Mouse (Mus musculus): ENCODE data around the gene Zwilch. TPM values are rescaled to one million over a fixed set of nuclear protein-coding genes. Genes with fewer than 3 reads are reported as not detected.

Gene Zwilch
- polyA plus RNA-seq, 1 experiment: 4.4 TPM

DNA sequence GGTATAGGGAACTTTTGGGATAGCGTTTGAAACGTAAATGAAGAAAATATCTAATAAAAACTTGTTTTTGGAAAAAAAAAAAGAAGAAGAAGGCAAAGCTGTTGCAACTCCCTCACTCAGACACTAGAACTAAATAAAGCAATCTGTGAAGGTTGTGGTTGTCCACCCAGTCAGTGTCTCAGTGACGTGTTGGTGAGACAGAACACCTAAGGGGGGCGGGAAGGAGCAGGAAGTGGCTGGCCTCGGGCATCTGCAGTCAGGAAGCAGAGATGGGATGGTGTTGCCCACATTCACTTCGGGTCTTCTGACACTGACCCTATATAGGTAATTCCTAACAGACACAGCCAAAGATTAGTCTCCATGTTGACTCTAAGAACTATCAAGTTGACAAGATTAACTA, 57.1 kb downstream of the Zwilch start:
- Histone ChIP-seq H3K9me3 (no peaks in the 10 kb centered on the region), H3K27me3 (replicated peaks) (peaks cover 34% of the 10 kb centered on the region), H3K4me1 (peaks cover 20% of the 10 kb centered on the region), H3K36me3 (replicated peaks; ENCODE audit: low read length) (no peaks in the 10 kb centered on the region), H3K4me3 (replicated peaks) (peak overlapping the region; percentile 50)
- TF ChIP-seq FLI1 (IDR thresholded peaks at IDR 0.05; ENCODE audit: low read length) (no peak), GATA1 (IDR thresholded peaks at IDR 0.05; ENCODE audit: borderline replicate concordance, low read length) (no peak)

DNA sequence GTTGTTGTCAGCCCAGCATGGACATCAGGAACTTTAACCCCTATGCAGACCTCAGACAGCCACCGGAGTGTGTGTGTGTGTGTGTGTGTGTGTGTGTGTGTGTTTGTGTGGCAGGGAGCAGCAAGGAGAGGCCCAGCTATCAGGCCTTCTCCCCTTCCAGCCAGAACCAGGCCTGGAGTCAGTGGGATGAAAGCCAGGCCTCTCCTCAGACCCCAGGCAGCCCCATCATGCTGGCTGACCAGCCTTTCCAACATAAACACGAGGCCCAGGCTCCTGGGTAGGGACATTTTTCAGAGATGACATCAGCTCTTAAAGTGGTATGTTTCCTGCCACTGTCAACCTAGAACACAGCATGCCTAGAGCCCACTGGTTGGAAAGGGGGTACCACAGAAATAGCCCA, 58.3 kb downstream of the Zwilch start:
- Histone ChIP-seq H3K4me1 (peaks cover 14% of the 10 kb centered on the region), H3K4me3 (replicated peaks) (no peak overlapping the region), H3K36me3 (replicated peaks; ENCODE audit: low read length) (no peaks in the 10 kb centered on the region), H3K9me3 (no peaks in the 10 kb centered on the region), H3K27me3 (replicated peaks) (peaks cover 34% of the 10 kb centered on the region)
- TF ChIP-seq GATA1 (IDR thresholded peaks at IDR 0.05; ENCODE audit: borderline replicate concordance, low read length): no peak

DNA sequence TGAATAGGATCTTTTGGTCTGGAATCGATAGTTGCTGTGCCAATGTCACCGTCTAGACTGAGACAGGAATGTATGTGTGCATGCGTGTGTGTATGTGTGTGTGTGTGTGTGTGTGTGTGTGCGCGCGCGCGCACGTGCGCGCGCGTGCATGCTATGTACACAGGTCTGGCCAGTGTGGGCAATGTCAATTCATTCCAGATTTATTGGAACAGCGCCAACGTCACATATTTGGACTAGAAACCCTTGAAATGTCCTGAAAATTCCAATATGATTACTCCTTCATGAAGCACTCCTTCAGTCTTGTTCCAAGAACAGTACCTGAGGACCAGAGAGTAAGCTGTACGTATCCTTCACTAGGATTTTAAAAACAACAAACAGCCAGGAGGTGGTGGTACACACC, 62.4 kb downstream of the Zwilch start:
- peaks cover 12% of the 10 kb centered on the region for H3K4me1 ChIP-seq
- H3K4me3 ChIP-seq (replicated peaks): no peak overlapping the region
- H3K36me3 ChIP-seq (replicated peaks; ENCODE audit: low read length): no peaks in the 10 kb centered on the region
- no peaks in the 10 kb centered on the region for H3K9me3 ChIP-seq
- TF ChIP-seq GATA1 (IDR thresholded peaks at IDR 0.05; ENCODE audit: borderline replicate concordance, low read length) (no peak), FLI1 (IDR thresholded peaks at IDR 0.05; ENCODE audit: low read length) (no peak)
- peaks cover 14% of the 10 kb centered on the region for H3K27me3 ChIP-seq (replicated peaks)

DNA sequence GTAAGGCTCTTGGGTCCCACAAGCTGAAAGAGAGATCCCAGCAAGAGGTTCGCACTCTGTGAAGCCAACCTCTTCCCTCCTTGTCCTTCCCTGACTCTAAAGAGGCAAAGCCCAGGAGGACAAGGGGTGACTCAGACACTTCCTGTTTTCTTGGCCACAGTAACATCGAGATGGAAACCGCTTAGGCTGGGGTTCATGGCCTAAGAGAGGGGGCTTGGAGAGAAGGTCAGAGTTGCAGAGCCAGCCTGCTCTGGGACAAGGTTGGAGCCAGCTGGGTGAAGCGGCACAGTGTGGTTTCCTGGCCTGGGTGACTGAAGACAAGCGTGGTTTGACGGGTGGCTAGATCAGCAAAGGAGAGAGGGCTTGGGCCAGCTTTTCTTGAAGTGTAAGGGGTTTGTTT, 67.6 kb downstream of the Zwilch start:
- peak overlapping the region; percentile 72 for H3K4me3 ChIP-seq (replicated peaks)
- H3K4me1 ChIP-seq: peaks cover 39% of the 10 kb centered on the region
- H3K36me3 ChIP-seq (replicated peaks; ENCODE audit: low read length): no peaks in the 10 kb centered on the region
- H3K9me3 ChIP-seq: no peaks in the 10 kb centered on the region
- TF ChIP-seq GATA1 (IDR thresholded peaks at IDR 0.05; ENCODE audit: borderline replicate concordance, low read length) (no peak), FLI1 (IDR thresholded peaks at IDR 0.05; ENCODE audit: low read length) (no peak)
- peaks cover 16% of the 10 kb centered on the region for H3K27me3 ChIP-seq (replicated peaks)

DNA sequence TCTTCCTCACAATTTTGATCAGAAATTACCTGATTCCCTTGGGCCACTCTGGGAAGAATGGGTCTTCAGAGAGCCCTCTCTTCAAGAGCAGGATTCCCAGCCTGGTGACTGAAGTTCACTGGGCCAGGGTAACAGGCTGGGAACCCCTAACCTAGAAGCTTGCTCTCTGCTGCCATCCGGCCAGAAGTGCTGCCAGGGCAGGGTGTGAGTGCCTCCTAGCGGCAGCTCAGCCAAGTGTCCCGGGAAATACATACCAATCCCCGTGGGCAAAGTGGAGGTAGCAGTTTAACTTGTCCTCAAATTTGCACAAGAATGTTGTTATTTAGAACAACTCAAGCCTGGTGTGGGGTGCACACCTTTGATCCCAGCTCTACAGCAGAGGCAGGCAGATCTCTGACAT, 72.5 kb downstream of the Zwilch start:
- Histone ChIP-seq H3K27me3 (replicated peaks) (peaks cover 12% of the 10 kb centered on the region), H3K4me3 (replicated peaks) (no peak overlapping the region), H3K9me3 (no peaks in the 10 kb centered on the region), H3K36me3 (replicated peaks; ENCODE audit: low read length) (no peaks in the 10 kb centered on the region), H3K4me1 (peaks cover 38% of the 10 kb centered on the region)
- no peak for TF ChIP-seq FLI1 (IDR thresholded peaks at IDR 0.05; ENCODE audit: low read length)
- TF ChIP-seq GATA1 (IDR thresholded peaks at IDR 0.05; ENCODE audit: borderline replicate concordance, low read length): no peak

DNA sequence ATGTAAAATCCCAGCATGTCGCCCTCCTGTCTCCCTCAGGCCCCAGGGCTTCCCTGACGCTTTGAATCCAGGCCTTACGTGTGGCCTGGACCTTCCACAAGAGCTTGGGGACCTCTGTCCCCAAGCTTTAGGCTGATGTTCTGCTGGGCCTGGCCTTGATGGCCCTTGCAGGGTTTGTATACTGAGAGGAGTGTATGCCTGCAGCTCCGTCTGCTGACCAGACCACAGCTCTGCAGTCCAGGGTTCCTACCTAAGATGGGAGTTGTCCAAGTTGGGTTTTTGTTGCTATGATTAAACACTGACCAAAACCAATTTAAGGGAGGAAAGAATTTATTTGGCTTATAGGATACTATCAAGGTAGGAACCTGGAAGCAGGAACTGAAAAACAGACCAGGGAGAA, 74.6 kb downstream of the Zwilch start:
- peaks cover 9% of the 10 kb centered on the region for H3K27me3 ChIP-seq (replicated peaks)
- H3K4me1 ChIP-seq: peaks cover 40% of the 10 kb centered on the region
- no peak overlapping the region for H3K4me3 ChIP-seq (replicated peaks)
- TF ChIP-seq FLI1 (IDR thresholded peaks at IDR 0.05; ENCODE audit: low read length) (no peak), GATA1 (IDR thresholded peaks at IDR 0.05; ENCODE audit: borderline replicate concordance, low read length) (no peak)
- no peaks in the 10 kb centered on the region for H3K9me3 ChIP-seq
- H3K36me3 ChIP-seq (replicated peaks; ENCODE audit: low read length): no peaks in the 10 kb centered on the region

DNA sequence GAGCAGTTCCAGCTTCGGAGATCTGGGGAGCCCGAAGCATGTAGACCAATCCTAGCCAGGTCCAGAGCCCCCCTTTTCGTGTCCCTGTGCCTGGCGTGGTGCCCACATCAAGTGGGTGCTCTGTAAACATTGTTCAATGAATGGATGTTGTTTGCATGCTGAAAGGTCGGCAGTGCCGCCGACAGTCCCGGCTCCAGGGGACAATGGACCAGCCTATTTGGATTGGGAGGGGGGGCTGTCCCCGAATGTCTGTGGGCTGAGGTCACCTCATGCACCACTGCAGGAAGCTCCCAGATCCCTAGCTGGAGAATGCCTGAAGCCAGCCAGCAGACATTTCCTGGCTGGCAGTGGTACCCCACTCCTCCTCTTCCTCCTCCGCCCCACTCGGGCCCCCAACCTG, 78.8 kb downstream of the Zwilch start:
- Histone ChIP-seq H3K27me3 (replicated peaks) (no peaks in the 10 kb centered on the region), H3K4me3 (replicated peaks) (no peak overlapping the region), H3K36me3 (replicated peaks; ENCODE audit: low read length) (peaks cover 5% of the 10 kb centered on the region), H3K9me3 (0 out of 2 replicates have a peak, but pooled peaks cover 2% of the 10 kb centered on the region), H3K4me1 (peaks cover 57% of the 10 kb centered on the region)
- no peak for TF ChIP-seq GATA1 (IDR thresholded peaks at IDR 0.05; ENCODE audit: borderline replicate concordance, low read length)
- TF ChIP-seq FLI1 (IDR thresholded peaks at IDR 0.05; ENCODE audit: low read length): no peak

DNA sequence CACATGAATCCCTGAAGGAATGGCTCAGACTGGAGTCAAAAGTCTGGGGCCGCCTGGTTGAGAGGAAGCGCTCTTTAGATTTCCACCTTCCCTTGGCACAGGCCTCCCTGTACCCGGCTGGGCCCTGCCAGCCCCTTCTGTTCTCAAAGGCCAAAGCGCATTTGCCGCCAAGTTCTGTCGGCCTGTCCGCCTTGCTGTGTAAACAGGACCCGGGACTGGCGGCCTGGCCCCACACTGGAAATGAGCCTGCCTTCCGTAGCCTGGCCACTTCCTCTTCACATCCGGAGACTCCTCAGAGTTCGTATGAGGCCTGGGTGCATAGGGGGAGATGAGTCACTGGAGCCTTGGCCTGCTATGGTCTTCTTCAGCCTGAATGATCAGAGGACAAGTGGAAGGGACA, 83.9 kb downstream of the Zwilch start:
- TF ChIP-seq GATA1 (IDR thresholded peaks at IDR 0.05; ENCODE audit: borderline replicate concordance, low read length) (no peak), FLI1 (IDR thresholded peaks at IDR 0.05; ENCODE audit: low read length) (peak; percentile 68; the same call in 1 of the 2 replicates)
- Histone ChIP-seq H3K4me1 (peaks cover 83% of the 10 kb centered on the region), H3K9me3 (0 out of 2 replicates have a peak, but pooled peaks cover 2% of the 10 kb centered on the region), H3K4me3 (replicated peaks) (peak overlapping the region; percentile 73), H3K36me3 (replicated peaks; ENCODE audit: low read length) (peaks cover 5% of the 10 kb centered on the region), H3K27me3 (replicated peaks) (no peaks in the 10 kb centered on the region)

DNA sequence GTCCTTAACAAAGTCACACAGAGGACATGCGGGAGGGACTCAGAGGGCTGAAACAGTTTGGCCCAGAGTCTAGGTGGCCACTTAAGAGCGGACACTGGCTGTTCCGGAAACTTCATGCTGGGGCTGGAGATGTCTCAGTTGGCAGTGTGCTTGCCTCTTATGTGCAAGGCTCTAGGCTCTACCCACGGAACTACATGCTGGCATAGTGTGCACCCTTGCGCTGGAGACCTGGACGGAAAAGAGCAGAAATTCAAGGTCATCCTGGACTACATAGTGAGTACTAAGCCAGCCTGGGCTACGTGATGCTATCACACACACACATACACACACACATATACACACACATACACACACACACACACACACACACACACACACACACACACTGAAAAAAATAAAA, 84.6 kb downstream of the Zwilch start:
- Histone ChIP-seq H3K4me1 (peaks cover 83% of the 10 kb centered on the region), H3K36me3 (replicated peaks; ENCODE audit: low read length) (peaks cover 5% of the 10 kb centered on the region), H3K27me3 (replicated peaks) (no peaks in the 10 kb centered on the region), H3K4me3 (replicated peaks) (no peak overlapping the region), H3K9me3 (0 out of 2 replicates have a peak, but pooled peaks cover 2% of the 10 kb centered on the region)
- TF ChIP-seq GATA1 (IDR thresholded peaks at IDR 0.05; ENCODE audit: borderline replicate concordance, low read length) (no peak), FLI1 (IDR thresholded peaks at IDR 0.05; ENCODE audit: low read length) (no peak)

DNA sequence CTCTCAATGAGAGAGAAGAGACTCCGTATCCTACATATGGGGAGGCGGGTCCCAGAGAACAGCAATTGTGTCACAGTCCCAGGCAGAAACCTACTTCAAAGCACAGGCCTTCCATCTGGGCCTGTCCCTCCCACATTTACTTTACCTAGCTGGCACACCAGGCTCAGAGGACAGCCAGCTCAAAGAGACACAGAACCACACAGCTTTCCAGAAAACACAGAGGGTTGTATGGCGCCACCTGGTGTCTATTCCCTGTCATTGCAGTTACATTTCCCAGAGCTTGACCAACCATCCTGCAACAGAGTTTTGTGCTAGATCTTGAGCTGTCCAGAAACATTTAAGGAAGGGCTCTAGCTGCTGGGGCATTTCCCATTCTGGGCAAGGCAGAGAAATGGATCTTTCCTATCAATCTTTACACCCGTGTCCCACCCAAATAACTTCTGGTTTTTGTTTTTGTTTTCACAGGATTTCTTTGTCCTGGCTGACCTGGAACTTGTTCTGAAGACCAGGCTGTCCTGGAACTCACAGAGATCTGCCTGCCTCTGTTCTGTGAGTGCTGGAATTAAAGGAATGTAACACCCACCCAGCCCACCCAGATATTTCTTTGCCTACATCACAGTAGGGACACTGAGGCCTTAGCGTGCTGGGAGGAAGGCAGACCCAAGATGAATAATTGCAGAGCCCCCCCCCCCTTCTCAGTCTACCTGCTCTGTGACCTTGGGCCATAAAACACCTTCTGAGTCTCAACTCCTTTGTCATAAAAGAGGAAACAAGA, 85.3 kb downstream of the Zwilch start:
- peaks cover 5% of the 10 kb centered on the region for H3K36me3 ChIP-seq (replicated peaks; ENCODE audit: low read length)
- no peak overlapping the region for H3K4me3 ChIP-seq (replicated peaks)
- 0 out of 2 replicates have a peak, but pooled peaks cover 2% of the 10 kb centered on the region for H3K9me3 ChIP-seq
- TF ChIP-seq GATA1 (IDR thresholded peaks at IDR 0.05; ENCODE audit: borderline replicate concordance, low read length) (no peak), FLI1 (IDR thresholded peaks at IDR 0.05; ENCODE audit: low read length) (no peak)
- H3K4me1 ChIP-seq: peaks cover 87% of the 10 kb centered on the region
- H3K27me3 ChIP-seq (replicated peaks): no peaks in the 10 kb centered on the region

Other genes starting within 250 kb of the Zwilch start
- gene Smad6, start 151.0 kb downstream of the Zwilch start, polyA plus RNA-seq (2012; ENCODE audit: insufficient read depth, low replicate concordance): 19.3 and 52.2 TPM in 2 replicates
- not detected in 2 replicates for gene Lctl, start 56.0 kb downstream of the Zwilch start, polyA plus RNA-seq (2012; ENCODE audit: insufficient read depth, low replicate concordance)
- 57.3 and 309 TPM in 2 replicates for gene Rpl4, start 271 bp upstream of the Zwilch start, polyA plus RNA-seq (2012; ENCODE audit: insufficient read depth, low replicate concordance)
- gene Snapc5, start 6.2 kb upstream of the Zwilch start, polyA plus RNA-seq (2012; ENCODE audit: insufficient read depth, low replicate concordance): 0.56 TPM in 1 of 2 replicates, not detected in the other
- not detected in 2 replicates for gene Uchl4, start 62.1 kb upstream of the Zwilch start, polyA plus RNA-seq (2012; ENCODE audit: insufficient read depth, low replicate concordance)
- gene Map2k1, start 80.5 kb upstream of the Zwilch start, polyA plus RNA-seq (2012; ENCODE audit: insufficient read depth, low replicate concordance): 6.4 and 36.7 TPM in 2 replicates
- gene Tipin, start 108.5 kb upstream of the Zwilch start, polyA plus RNA-seq (2012; ENCODE audit: insufficient read depth, low replicate concordance): 4.3 TPM in 1 of 2 replicates, not detected in the other
- 1.7 and 2.5 TPM in 2 replicates for gene Dis3l, start 168.2 kb upstream of the Zwilch start, polyA plus RNA-seq (2012; ENCODE audit: insufficient read depth, low replicate concordance)
- not detected in 2 replicates for gene Megf11, start 212.5 kb upstream of the Zwilch start, polyA plus RNA-seq (2012; ENCODE audit: insufficient read depth, low replicate concordance)